Mouse (Mus musculus) bone marrow, adult 2 months (tissue): ENCODE results near the gene Nhlrc2. TPM values are rescaled to one million over a fixed set of nuclear protein-coding genes. Genes with fewer than 3 reads are reported as not detected.

Source experiments
- H3K27ac ChIP-seq: fragments of 200-500 bp; 2 replicates; pipeline ENCODE4 v1.5.1; 2012; ENCODE audit warnings: low read depth, mild to moderate bottlenecking, control low read depth, inconsistent platforms, low read length; ENCODE audit not compliant: control insufficient read depth, poor library complexity, insufficient read depth
- H3K4me1 ChIP-seq: fragments of 200-500 bp; 2 replicates; pipeline ENCODE4 v1.6.1; 2011; ENCODE audit warnings: low read length; ENCODE audit not compliant: control insufficient read depth, insufficient read depth
- H3K4me3 ChIP-seq: fragments of 200-500 bp; replicated peaks from 2 replicates; pipeline ENCODE3; 2011; ENCODE audit warnings: mild to moderate bottlenecking, low read depth, low read length, control low read depth; ENCODE audit not compliant: control insufficient read depth
- CTCF ChIP-seq: fragments of 200-500 bp; IDR thresholded peaks from 2 replicates; pipeline ENCODE4 v1.5.1; 2011; ENCODE audit warnings: low read length, control low read depth; ENCODE audit not compliant: control insufficient read depth, insufficient read depth
- POLR2A ChIP-seq: fragments of 200-500 bp; IDR thresholded peaks from 2 replicates; pipeline ENCODE4 v1.6.1; 2011; ENCODE audit warnings: low read depth, mild to moderate bottlenecking, control low read depth, low read length, borderline replicate concordance; ENCODE audit not compliant: control insufficient read depth
- WGBS: fragments of 180-500 bp; shearing (Covaris S2); methylation state at CpG from one replicate; pipeline ENCODE4 v1.1.7; 2018; 5-methylcytosine and 5-hydroxymethylcytosine counted together
- polyA plus RNA-seq: library from polyadenylated mRNA; stranded (reverse); fragments of >200 nt; gene quantifications from 2 replicates; pipeline ENCODE4 v1.2.4, GENCODE M21; 2011; ENCODE audit warnings: low replicate concordance; ENCODE audit not compliant: missing spikeins, insufficient read depth, insufficient read length

Nhlrc2 gene
- polyA plus RNA-seq, 1 experiment, result 5.1 TPM

DNA sequence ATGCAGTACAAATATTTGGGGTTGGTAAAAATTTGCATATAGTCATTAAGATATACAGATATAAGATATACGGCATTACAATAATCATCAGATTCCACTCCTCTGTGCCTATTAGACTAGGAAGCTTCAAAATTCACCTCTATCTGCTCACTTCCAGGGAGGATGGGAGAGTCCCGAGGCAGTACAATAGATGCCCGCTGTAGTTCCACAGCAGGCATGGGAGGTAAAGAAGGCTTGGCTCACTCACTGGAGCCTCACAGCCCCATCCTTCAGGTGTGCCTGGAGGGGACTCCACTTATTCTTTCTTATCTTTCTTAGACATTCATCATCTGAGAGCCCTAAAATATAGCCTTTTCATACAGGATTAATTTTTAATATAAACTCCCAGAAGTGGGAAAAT, 13.7 kb upstream of the Nhlrc2 start:
- Histone ChIP-seq H3K4me1 (peaks cover 3% of the 10 kb centered on the region), H3K27ac (no peak overlapping the region), H3K4me3 (no peak overlapping the region)
- TF ChIP-seq CTCF, result no peak
- TF ChIP-seq POLR2A, result no peak
- 91% methylated on average over 3 of the region's 3 CpGs for WGBS

DNA sequence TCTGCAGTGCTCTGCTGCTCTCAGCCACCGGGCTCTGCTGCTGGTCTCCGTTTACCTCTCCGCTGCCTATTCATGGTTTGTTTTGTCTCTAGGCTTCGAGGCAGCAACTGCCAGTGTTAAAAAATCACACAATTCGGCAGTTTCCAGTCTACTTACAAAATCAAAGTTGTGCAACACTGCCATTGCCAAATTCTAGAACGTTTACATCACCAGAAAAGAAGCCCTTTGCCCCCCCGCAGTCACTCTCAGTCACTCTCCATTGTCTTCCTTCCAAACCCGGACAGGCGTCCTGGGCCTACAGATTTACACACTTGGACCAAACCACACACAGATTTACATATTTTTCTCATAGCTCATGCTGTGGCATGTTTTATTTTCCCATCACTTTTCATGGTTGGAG, 13.0 kb upstream of the Nhlrc2 start:
- WGBS, result 40% methylated on average over 9 of the region's 9 CpGs
- TF ChIP-seq CTCF (no peak), POLR2A (no peak)
- H3K27ac ChIP-seq, result peak overlapping the region; percentile 57
- H3K4me3 ChIP-seq, result peak overlapping the region; percentile 3
- peaks cover 3% of the 10 kb centered on the region for H3K4me1 ChIP-seq

DNA sequence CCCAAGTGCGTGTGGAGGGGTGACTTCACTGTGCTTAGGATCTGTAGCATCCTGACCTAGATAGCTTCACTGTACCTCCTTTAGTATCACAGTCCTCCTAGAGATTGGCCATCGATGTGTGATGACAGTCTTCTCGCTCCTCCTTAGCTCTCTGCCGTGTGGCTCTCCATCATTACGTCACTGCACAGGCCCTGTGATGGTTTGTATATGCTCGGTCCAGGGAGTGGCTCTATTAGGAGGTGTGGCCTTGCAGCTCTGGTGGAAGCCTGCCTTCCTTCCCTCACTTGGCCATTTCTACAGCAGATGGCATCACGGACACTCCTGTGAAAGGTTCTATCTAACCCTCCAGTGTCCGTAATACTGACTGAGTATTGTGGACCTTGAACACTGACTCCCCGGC, 12.3 kb upstream of the Nhlrc2 start:
- Histone ChIP-seq H3K4me3 (no peak overlapping the region), H3K4me1 (peaks cover 3% of the 10 kb centered on the region), H3K27ac (no peak overlapping the region)
- 77% methylated on average over 9 of the region's 9 CpGs for WGBS
- TF ChIP-seq POLR2A, result no peak
- TF ChIP-seq CTCF, result no peak

- WGBS, result 79% methylated on average over 12 of the region's 12 CpGs
- Histone ChIP-seq H3K4me1 (no peaks in the 10 kb centered on the region), H3K4me3 (no peak overlapping the region), H3K27ac (no peak overlapping the region)
- no peak for TF ChIP-seq CTCF
- no peak for TF ChIP-seq POLR2A
Measured at GRCm38 (mm10) chr19:56543320-56543719, 4.7 kb upstream of the Nhlrc2 start.

- TF ChIP-seq POLR2A (no peak), CTCF (no peak)
- Histone ChIP-seq H3K27ac (no peak overlapping the region), H3K4me1 (peaks cover 2% of the 10 kb centered on the region; the same call in 1 of the 2 replicates), H3K4me3 (no peak overlapping the region)
- 91% methylated on average over 13 of the region's 13 CpGs for WGBS
Measured at GRCm38 (mm10) chr19:56544681-56545388, 3.2 kb upstream of the Nhlrc2 start.

GRCm38 (mm10) chr19:56546031-56546430, 2.0 kb upstream of the Nhlrc2 start:
- Histone ChIP-seq H3K27ac (no peak overlapping the region), H3K4me1 (peaks cover 2% of the 10 kb centered on the region; the same call in 1 of the 2 replicates), H3K4me3 (no peak overlapping the region)
- TF ChIP-seq CTCF, result no peak
- TF ChIP-seq POLR2A, result no peak

- WGBS, result 7% methylated on average over 20 of the region's 20 CpGs
- Histone ChIP-seq H3K4me1 (peaks cover 2% of the 10 kb centered on the region; the same call in 1 of the 2 replicates), H3K4me3 (peak within 1 kb of the TSS; percentile 99)
Measured at GRCm38 (mm10) chr19:56547456-56548229, 418 bp upstream of the Nhlrc2 start, which contains the start of gene Dclre1a. Dclre1a (minus strand) TSS chr19:56548222.

GRCm38 (mm10) chr19:56549033-56549680, 1.1 kb downstream of the Nhlrc2 start:
- Histone ChIP-seq H3K27ac (peak overlapping the region; percentile 98), H3K4me1 (peaks cover 2% of the 10 kb centered on the region; the same call in 1 of the 2 replicates), H3K4me3 (peak overlapping the region; percentile 99)
- TF ChIP-seq CTCF (no peak), POLR2A (no peak)
- WGBS, result 31% methylated on average over 18 of the region's 18 CpGs

More at GRCm38 (mm10) chr19:56547456-56548229, 418 bp upstream of the Nhlrc2 start, which contains the start of gene Dclre1a:
- peak within 1 kb of the TSS; percentile 98 for H3K27ac ChIP-seq
- TF ChIP-seq CTCF, result 0 out of 2 replicates have a peak, but pooled peaks have one; percentile 19
- peak; percentile 63; the same call in 1 of the 2 replicates for TF ChIP-seq POLR2A

- TF ChIP-seq CTCF, result no peak
- TF ChIP-seq POLR2A, result no peak
- peaks cover 2% of the 10 kb centered on the region; the same call in 1 of the 2 replicates for H3K4me1 ChIP-seq
- 90% methylated on average over 3 of the region's 3 CpGs for WGBS
- H3K27ac ChIP-seq, result no peak overlapping the region
- H3K4me3 ChIP-seq, result no peak overlapping the region
Measured at GRCm38 (mm10) chr19:56553177-56553576, 5.1 kb downstream of the Nhlrc2 start.
